Mouse (Mus musculus) natural killer cell, adult 2 months (primary cell): Measurements from ENCODE around the gene Myo18b.

Source experiments
- DNase-seq, 2 experiments: peaks; one replicate each; pipeline ENCODE4 v3.0.0; 2022; ENCODE audit warnings: low spot score in 2 of 2

Myo18b gene

GRCm38 (mm10) chr5:112877391-112878115, 18.6 kb downstream of the Myo18b start:
- DNase-seq = no peak

- DNase-seq = peak in 1 of 2 experiments; percentile 10
These were observed 19.2 kb downstream of the Myo18b start for GRCm38 (mm10) chr5:112876846-112877390.

GRCm38 (mm10) chr5:112872999-112873398, 23.2 kb downstream of the Myo18b start:
- no peak for DNase-seq

- peak; percentile 38 to 53 for DNase-seq
These were observed 25.4 kb downstream of the Myo18b start for GRCm38 (mm10) chr5:112870729-112871128.

- DNase-seq = no peak
These were observed 27.5 kb downstream of the Myo18b start for GRCm38 (mm10) chr5:112868620-112869019.

- DNase-seq = no peak
These were observed 31.3 kb downstream of the Myo18b start for GRCm38 (mm10) chr5:112864719-112865367.

- DNase-seq = no peak
These were observed 36.7 kb downstream of the Myo18b start for GRCm38 (mm10) chr5:112859379-112860035.

GRCm38 (mm10) chr5:112853179-112853578, 43.0 kb downstream of the Myo18b start:
- DNase-seq = no peak

- no peak for DNase-seq
These were observed 44.8 kb downstream of the Myo18b start for GRCm38 (mm10) chr5:112851389-112851788.

- peak in 1 of 2 experiments; percentile 6 for DNase-seq
These were observed 47.4 kb downstream of the Myo18b start for GRCm38 (mm10) chr5:112848586-112849280.

- no peak for DNase-seq
These were observed 48.1 kb downstream of the Myo18b start for GRCm38 (mm10) chr5:112847985-112848542.

GRCm38 (mm10) chr5:112846146-112846545, 50.0 kb downstream of the Myo18b start:
- DNase-seq = no peak

- no peak for DNase-seq
These were observed 51.7 kb downstream of the Myo18b start for GRCm38 (mm10) chr5:112844460-112844859.

GRCm38 (mm10) chr5:112843676-112844257, 52.4 kb downstream of the Myo18b start:
- no peak for DNase-seq

GRCm38 (mm10) chr5:112842696-112843095, 53.5 kb downstream of the Myo18b start:
- DNase-seq = no peak

- no peak for DNase-seq
These were observed 54.3 kb downstream of the Myo18b start for GRCm38 (mm10) chr5:112841850-112842249.

GRCm38 (mm10) chr5:112834896-112835295, 61.3 kb downstream of the Myo18b start:
- no peak for DNase-seq

- no peak for DNase-seq
These were observed 62.3 kb downstream of the Myo18b start for GRCm38 (mm10) chr5:112833866-112834265.

GRCm38 (mm10) chr5:112825091-112825794, 70.9 kb downstream of the Myo18b start:
- no peak for DNase-seq

- DNase-seq = no peak
These were observed 71.8 kb downstream of the Myo18b start for GRCm38 (mm10) chr5:112824376-112824775.
